In genomic region chr10:13108021-13108548, GRCm38 (mm10) we compare ENCODE assay signal across 8 mouse cellular contexts. TPM values are rescaled to one million over a fixed set of nuclear protein-coding genes. Genes with fewer than 3 reads are reported as not detected.
A peak's percentile ranks its signal among the peaks of the same experiment; 100 is the strongest.
DNase-seq lines count a peak whose midpoint lies in the region; ATAC-seq and TF ChIP-seq lines count a peak whose summit lies in the region.

No protein-coding gene starts in this region.

- no peak for TF ChIP-seq EP300 in heart, postnatal 0 days (IDR thresholded peaks at IDR 0.05; ENCODE audit: low read depth)
- no peak for TF ChIP-seq EP300 in heart, adult 2 months (IDR thresholded peaks at IDR 0.05; ENCODE audit: insufficient read depth, low read depth, low read length)

- TF ChIP-seq POLR2A in heart, adult 2 months (IDR thresholded peaks at IDR 0.05; ENCODE audit: insufficient read depth, low read depth, low read length): no peak

- H3K9me3 ChIP-seq in heart, postnatal 0 days (replicated peaks; ENCODE audit: control insufficient read depth, low read length): no peaks in the 10 kb centered on the region
- no peaks in the 10 kb centered on the region for H3K9me3 ChIP-seq in hindbrain, embryonic 11.5 days (ENCODE audit: control insufficient read depth, low read length)

- 61% methylated on average over 7 of the region's 7 CpGs for WGBS in heart, postnatal 0 days
- 85% methylated on average over 7 of the region's 7 CpGs for WGBS in heart, adult 2 months
- 5% methylated on average over 7 of the region's 7 CpGs for WGBS in hindbrain, embryonic 11.5 days

- intact Hi-C loops in heart, adult 2 months (cut with DNase I): no loop called here

- H3K4me1 ChIP-seq in heart, postnatal 0 days (ENCODE audit: control insufficient read depth, insufficient read depth): peaks cover 27% of the 10 kb centered on the region
- H3K4me1 ChIP-seq in heart, adult 2 months (ENCODE audit: control insufficient read depth, insufficient read depth, low read length): peaks cover 2% of the 10 kb centered on the region
- peaks cover 7% of the 10 kb centered on the region; the same call in 1 of the 2 replicates for H3K4me1 ChIP-seq in hindbrain, embryonic 11.5 days (replicated peaks; ENCODE audit: control insufficient read depth, insufficient read depth, low read length)

- peak overlapping the region; percentile 28; the same call in 1 of the 2 replicates for H3K27ac ChIP-seq in heart, postnatal 0 days (ENCODE audit: low read depth)
- no peak overlapping the region for H3K27ac ChIP-seq in heart, adult 2 months
- peak overlapping the region; percentile 70 for H3K27ac ChIP-seq in hindbrain, embryonic 11.5 days (ENCODE audit: low read depth, low read length)

- H3K9ac ChIP-seq in heart, postnatal 0 days (replicated peaks; ENCODE audit: low read depth, low read length): no peak overlapping the region
- no peak overlapping the region for H3K9ac ChIP-seq in heart, adult 2 months (ENCODE audit: low read depth, low read length)
- H3K9ac ChIP-seq in hindbrain, embryonic 11.5 days (ENCODE audit: low read depth, low read length): no peak overlapping the region

- no peak for DNase-seq in heart, postnatal 0 days (ENCODE audit: low spot score)
- no peak for DNase-seq in heart, adult 2 months
- peak; percentile 90 for DNase-seq in embryo, embryonic 10.5 days (ENCODE audit: low spot score)
- peak; percentile 73 for DNase-seq in hindbrain, embryonic 11.5 days (ENCODE audit: low spot score)
- DNase-seq in neural tube, embryonic 10.5 days (ENCODE audit: extremely low spot score, low spot score): peak; percentile 64
- DNase-seq in adrenal gland, adult (ENCODE audit: inconsistent age in 2 of 2, low spot score in 1 of 2): no peak
- DNase-seq in Muller cell, postnatal 12 days (ENCODE audit: inconsistent ontology term): no peak
- no peak for DNase-seq in urinary bladder, postnatal 36 days (ENCODE audit: low spot score in 2 of 2)

- no peaks in the 10 kb centered on the region for H3K36me3 ChIP-seq in heart, postnatal 0 days (replicated peaks; ENCODE audit: control insufficient read depth, insufficient read depth, low read length)
- no peaks in the 10 kb centered on the region for H3K36me3 ChIP-seq in heart, adult 2 months (ENCODE audit: control insufficient read depth, insufficient read depth, low read length)
- H3K36me3 ChIP-seq in hindbrain, embryonic 11.5 days (ENCODE audit: control insufficient read depth, insufficient read depth, low read length): no peaks in the 10 kb centered on the region

- no peak overlapping the region for H3K4me2 ChIP-seq in heart, postnatal 0 days (ENCODE audit: low read depth, low read length)
- H3K4me2 ChIP-seq in hindbrain, embryonic 11.5 days (replicated peaks; ENCODE audit: low read depth, low read length): no peak overlapping the region

- H3K4me3 ChIP-seq in heart, postnatal 0 days (ENCODE audit: low read depth, low read length): no peak overlapping the region
- H3K4me3 ChIP-seq in heart, adult 2 months: no peak overlapping the region
- no peak overlapping the region for H3K4me3 ChIP-seq in hindbrain, embryonic 11.5 days (ENCODE audit: low read depth, low read length)

- no peak for TF ChIP-seq CTCF in heart, postnatal 0 days (IDR thresholded peaks at IDR 0.05; ENCODE audit: low read depth)
- no peak for TF ChIP-seq CTCF in heart, adult 2 months (IDR thresholded peaks at IDR 0.05)

- no peaks in the 10 kb centered on the region for H3K79me2 ChIP-seq in heart, adult 2 months (replicated peaks; ENCODE audit: control insufficient read depth, insufficient read depth, low read length)

- H3K27me3 ChIP-seq in heart, postnatal 0 days (ENCODE audit: control insufficient read depth, insufficient read depth, low read length): no peaks in the 10 kb centered on the region
- H3K27me3 ChIP-seq in heart, adult 2 months (ENCODE audit: control insufficient read depth, insufficient read depth, low read length): no peaks in the 10 kb centered on the region
- no peaks in the 10 kb centered on the region for H3K27me3 ChIP-seq in hindbrain, embryonic 11.5 days (ENCODE audit: control insufficient read depth, insufficient read depth, low read length)

- ATAC-seq in heart, postnatal 0 days (ENCODE audit: insufficient read depth, low read depth): no peak
- peak; percentile 91 for ATAC-seq in hindbrain, embryonic 11.5 days (ENCODE audit: low FRiP score)

RNA-seq across cellular contexts. Expression of gene Plagl1, which starts 47.8 kb away (rescaled TPM):
- total RNA-seq in heart, postnatal 0 days (2014; rRNA removed; ENCODE audit: low replicate concordance): 560 and 720 TPM in 2 replicates
- polyA plus RNA-seq in heart, postnatal 0 days (2015; fragmentation: Nextera tagmentation; extraction: Ambion mirVana): 63.9 and 66.0 TPM in 2 replicates
- total RNA-seq in heart, adult 2 months (2021): 1 to 10 TPM; 7.8 to 8.6 TPM
- polyA plus RNA-seq in heart, adult 2 months (2012; rRNA removed): 11.3 and 19.1 TPM in 2 replicates
- 94.8 and 98.9 TPM in 2 replicates for polyA plus RNA-seq in hindbrain, embryonic 11.5 days (2014; fragmentation: Nextera tagmentation; extraction: Ambion mirVana)

Comparison
In these comparisons a context has a peak if more than half of its experiments do, and no peak if none do; other contexts are left out.
1. DNase-seq: peak in embryo, embryonic 10.5 days (single experiment), hindbrain, embryonic 11.5 days (single experiment) and neural tube, embryonic 10.5 days (single experiment); none in heart, postnatal 0 days (single experiment), heart, adult 2 months (0 of 2), adrenal gland, adult (0 of 2), Muller cell, postnatal 12 days (single experiment) and urinary bladder, postnatal 36 days (0 of 2).